Mouse (Mus musculus) embryonic facial prominence, embryonic 12.5 days (tissue): Measurements from ENCODE around the gene Ctsd. TPM values are rescaled to one million over a fixed set of nuclear protein-coding genes. Genes with fewer than 3 reads are reported as not detected.

Experiments used
- ATAC-seq: fragments of 200-750 bp; cut with Nextera tagmentation; 2 replicates; pipeline ENCODE4 v1.8.0; 2017; ENCODE audit not compliant: insufficient number of reproducible peaks, insufficient read depth, low FRiP score, low TSS enrichment
- H3K27ac ChIP-seq: fragments of 300-500 bp; sonication (generic); 2 replicates; pipeline ENCODE4 v1.5.1; 2016; ENCODE audit warnings: mild to moderate bottlenecking
- H3K27me3 ChIP-seq: fragments of 300-500 bp; sonication (generic); 2 replicates; pipeline ENCODE4 v1.6.1; 2016; ENCODE audit warnings: mild to moderate bottlenecking, moderate library complexity
- H3K36me3 ChIP-seq: fragments of 300-500 bp; sonication (generic); 2 replicates; pipeline ENCODE4 v1.6.1; 2016; ENCODE audit warnings: mild to moderate bottlenecking
- H3K4me1 ChIP-seq: fragments of 300-500 bp; sonication (generic); 2 replicates; pipeline ENCODE4 v1.6.1; 2016
- H3K4me2 ChIP-seq: fragments of 300-500 bp; sonication (generic); replicated peaks from 2 replicates; pipeline ENCODE4 v1.6.1; 2016; ENCODE audit warnings: mild to moderate bottlenecking, moderate library complexity
- H3K4me3 ChIP-seq: fragments of 300-500 bp; sonication (generic); 2 replicates; pipeline ENCODE4 v1.5.1; 2016; ENCODE audit warnings: mild to moderate bottlenecking
- H3K9ac ChIP-seq: fragments of 300-500 bp; sonication (generic); 2 replicates; pipeline ENCODE4 v1.6.1; 2016; ENCODE audit warnings: mild to moderate bottlenecking, moderate library complexity
- H3K9me3 ChIP-seq: fragments of 300-500 bp; sonication (generic); 2 replicates; pipeline ENCODE4 v1.6.1; 2016; ENCODE audit warnings: mild to moderate bottlenecking, moderate library complexity
- WGBS: fragments of 180-500 bp; shearing (Covaris S2); methylation state at CpG from one replicate; pipeline ENCODE4 v1.1.7; 2016; 5-methylcytosine and 5-hydroxymethylcytosine counted together
- polyA plus RNA-seq: library from polyadenylated mRNA; unstranded; fragments of >200 nt; fragmentation: Nextera tagmentation; extraction: Ambion mirVana; gene quantifications from 2 replicates; pipeline ENCODE4 v1.2.1, GENCODE M21; 2016

Ctsd gene
- polyA plus RNA-seq, 1 experiment from 2014 or later = 208 TPM

- Histone ChIP-seq H3K4me3 (no peak overlapping the region), H3K9ac (no peak overlapping the region), H3K27me3 (no peaks in the 10 kb centered on the region), H3K27ac (peak overlapping the region; percentile 41; the same call in 1 of the 2 replicates), H3K4me1 (peaks cover 8% of the 10 kb centered on the region; the same call in 1 of the 2 replicates), H3K4me2 (no peak overlapping the region), H3K9me3 (no peaks in the 10 kb centered on the region), H3K36me3 (no peaks in the 10 kb centered on the region)
- ATAC-seq = no peak
- 59% methylated on average over 9 of the region's 9 CpGs for WGBS
Observed at GRCm38 (mm10) chr7:142326714-142327445, 61.0 kb downstream of the Ctsd start.

Other genes with a start within 250 kb of the Ctsd start
- not detected in 2 replicates for gene Gm45337, start 243.4 kb downstream of the Ctsd start, polyA plus RNA-seq
- gene Gm29735, start 230.9 kb downstream of the Ctsd start, polyA plus RNA-seq = not detected in 2 replicates
- gene Gm4553, start 222.3 kb downstream of the Ctsd start, polyA plus RNA-seq = not detected in 2 replicates
- not detected in 2 replicates for gene Krtap5-2, start 212.0 kb downstream of the Ctsd start, polyA plus RNA-seq
- not detected in 2 replicates for gene Gm10153, start 197.6 kb downstream of the Ctsd start, polyA plus RNA-seq
- not detected in 2 replicates for gene Krtap5-3, start 186.7 kb downstream of the Ctsd start, polyA plus RNA-seq
- gene Gm7579, start 176.2 kb downstream of the Ctsd start, polyA plus RNA-seq = not detected in 2 replicates
- not detected in 2 replicates for gene Krtap5-5, start 158.1 kb downstream of the Ctsd start, polyA plus RNA-seq
- not detected in 2 replicates for gene Gm40460, start 147.0 kb downstream of the Ctsd start, polyA plus RNA-seq
- gene Gm2431, start 129.7 kb downstream of the Ctsd start, polyA plus RNA-seq = not detected in 2 replicates
- not detected in 2 replicates for gene Gm4559, start 113.7 kb downstream of the Ctsd start, polyA plus RNA-seq
- not detected in 2 replicates for gene Krtap5-1, start 90.9 kb downstream of the Ctsd start, polyA plus RNA-seq
- gene Krtap5-4, start 84.5 kb downstream of the Ctsd start, polyA plus RNA-seq = not detected in 2 replicates
- 2.3 and 2.9 TPM in 2 replicates for gene Ifitm10, start 14.3 kb downstream of the Ctsd start, polyA plus RNA-seq
- 0.67 TPM in 1 of 2 replicates, not detected in the other for gene Gm49369, start 5.4 kb downstream of the Ctsd start, polyA plus RNA-seq
- 0.35 TPM in 1 of 2 replicates, not detected in the other for gene Syt8, start 46.8 kb upstream of the Ctsd start, polyA plus RNA-seq
- gene Tnni2, start 53.8 kb upstream of the Ctsd start, polyA plus RNA-seq = 7.1 and 9.6 TPM in 2 replicates
- 24.5 and 24.7 TPM in 2 replicates for gene Lsp1, start 72.8 kb upstream of the Ctsd start, polyA plus RNA-seq
- gene Tnnt3, start 110.8 kb upstream of the Ctsd start, polyA plus RNA-seq = 4.6 and 6.9 TPM in 2 replicates
- 19.8 and 32.6 TPM in 2 replicates for gene Mrpl23, start 144.6 kb upstream of the Ctsd start, polyA plus RNA-seq